Mouse (Mus musculus) embryonic facial prominence, embryonic 14.5 days (tissue): ENCODE measurements around the gene Hoxd9. TPM values are rescaled to one million over a fixed set of nuclear protein-coding genes. Genes with fewer than 3 reads are reported as not detected.

Source experiments
- ATAC-seq: fragments of 200-750 bp; cut with Nextera tagmentation; 2 replicates; pipeline ENCODE4 v1.8.0; 2017; ENCODE audit warnings: low read depth, moderate number of reproducible peaks, moderate TSS enrichment
- DNase-seq: peaks from one replicate; pipeline ENCODE4 v3.0.0-alpha.2; 2015; ENCODE audit warnings: low spot score
- H3K27ac ChIP-seq: fragments of 300-500 bp; sonication (generic); replicated peaks from 2 replicates; pipeline ENCODE4 v1.5.1; 2014; ENCODE audit warnings: low read depth, mild to moderate bottlenecking, low read length, moderate library complexity
- H3K27me3 ChIP-seq: fragments of 300-500 bp; sonication (generic); replicated peaks from 2 replicates; pipeline ENCODE4 v1.6.1; 2014; ENCODE audit warnings: low read length; ENCODE audit not compliant: control insufficient read depth, insufficient read depth
- H3K36me3 ChIP-seq: fragments of 300-500 bp; sonication (generic); 2 replicates; pipeline ENCODE4 v1.6.1; 2014; ENCODE audit warnings: low read length, mixed read lengths; ENCODE audit not compliant: control insufficient read depth, insufficient read depth
- H3K4me1 ChIP-seq: fragments of 300-500 bp; sonication (generic); 2 replicates; pipeline ENCODE4 v1.6.1; 2014; ENCODE audit warnings: antibody characterized with exemption, low read length; ENCODE audit not compliant: control insufficient read depth, insufficient read depth
- H3K4me2 ChIP-seq: fragments of 300-500 bp; sonication (generic); 2 replicates; pipeline ENCODE4 v1.6.1; 2014; ENCODE audit warnings: low read depth, mild to moderate bottlenecking, low read length, moderate library complexity, mixed read lengths
- H3K4me3 ChIP-seq: fragments of 300-500 bp; sonication (generic); 2 replicates; pipeline ENCODE4 v1.5.1; 2014; ENCODE audit warnings: low read depth, mild to moderate bottlenecking, low read length
- H3K9ac ChIP-seq: fragments of 300-500 bp; sonication (generic); 2 replicates; pipeline ENCODE4 v1.6.1; 2014; ENCODE audit warnings: low read depth, mild to moderate bottlenecking, low read length, moderate library complexity, mixed read lengths
- H3K9me3 ChIP-seq: fragments of 300-500 bp; sonication (generic); 2 replicates; pipeline ENCODE4 v1.6.1; 2016; ENCODE audit warnings: low read length; ENCODE audit not compliant: control insufficient read depth
- WGBS: fragments of 180-500 bp; shearing (Covaris S2); extraction: QIAGEN DNeasy Blood & Tissue Kit; methylation state at CpG from one replicate; pipeline ENCODE4 v1.1.7; 2014; 5-methylcytosine and 5-hydroxymethylcytosine counted together
- polyA plus RNA-seq: library from polyadenylated mRNA; unstranded; fragments of >200 nt; fragmentation: Nextera tagmentation; extraction: Ambion mirVana; gene quantifications from 2 replicates; pipeline ENCODE4 v1.2.1, GENCODE M21; 2014

Hoxd9 gene
- polyA plus RNA-seq, 1 experiment from 2014 or later: 2.0 TPM

- Histone ChIP-seq H3K9me3 (no peaks in the 10 kb centered on the region), H3K4me3 (0 out of 2 replicates have a peak overlapping the region, but pooled peaks have one; percentile 28), H3K4me1 (no peaks in the 10 kb centered on the region; the same call in 1 of the 2 replicates), H3K4me2 (peak overlapping the region; percentile 46; the same call in 1 of the 2 replicates), H3K9ac (no peak overlapping the region), H3K27me3 (peaks cover 97% of the 10 kb centered on the region), H3K36me3 (no peaks in the 10 kb centered on the region), H3K27ac (no peak overlapping the region)
- no peak for DNase-seq
- WGBS: 2% methylated on average over 6 of the region's 6 CpGs
- ATAC-seq: no peak
Observed at GRCm38 (mm10) chr2:74733765-74734164, 36.2 kb downstream of the Hoxd9 start.

DNA sequence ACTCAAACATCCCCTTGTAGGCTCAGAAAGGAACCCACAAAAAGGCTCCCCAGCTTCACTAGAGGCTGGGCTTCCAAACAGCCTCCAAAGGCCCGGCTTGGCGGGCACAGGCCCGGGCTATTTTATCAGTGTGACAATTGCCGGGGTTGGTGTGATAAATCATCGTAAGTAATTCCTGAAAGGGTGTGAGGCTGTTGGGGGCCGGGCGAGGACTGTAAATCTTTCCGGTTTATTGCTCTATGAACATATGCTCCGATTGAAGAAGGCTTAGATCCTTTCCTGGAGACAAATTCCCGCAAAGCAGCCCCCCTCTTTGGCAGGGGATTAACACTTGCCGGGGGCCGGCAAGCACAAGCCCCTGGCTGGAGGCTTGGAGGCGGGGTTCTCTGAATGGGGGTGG, 36.9 kb downstream of the Hoxd9 start:
- 1% methylated on average over 13 of the region's 13 CpGs for WGBS
- Histone ChIP-seq H3K27me3 (peaks cover 97% of the 10 kb centered on the region), H3K36me3 (no peaks in the 10 kb centered on the region), H3K4me1 (no peaks in the 10 kb centered on the region; the same call in 1 of the 2 replicates), H3K4me3 (no peak overlapping the region; the same call in none of the 2 replicates), H3K4me2 (peak overlapping the region; percentile 46; the same call in 1 of the 2 replicates), H3K9ac (no peak overlapping the region), H3K9me3 (no peaks in the 10 kb centered on the region), H3K27ac (peak overlapping the region; percentile 39; the same call in 1 of the 2 replicates)
- no peak for DNase-seq
- no peak for ATAC-seq

DNA sequence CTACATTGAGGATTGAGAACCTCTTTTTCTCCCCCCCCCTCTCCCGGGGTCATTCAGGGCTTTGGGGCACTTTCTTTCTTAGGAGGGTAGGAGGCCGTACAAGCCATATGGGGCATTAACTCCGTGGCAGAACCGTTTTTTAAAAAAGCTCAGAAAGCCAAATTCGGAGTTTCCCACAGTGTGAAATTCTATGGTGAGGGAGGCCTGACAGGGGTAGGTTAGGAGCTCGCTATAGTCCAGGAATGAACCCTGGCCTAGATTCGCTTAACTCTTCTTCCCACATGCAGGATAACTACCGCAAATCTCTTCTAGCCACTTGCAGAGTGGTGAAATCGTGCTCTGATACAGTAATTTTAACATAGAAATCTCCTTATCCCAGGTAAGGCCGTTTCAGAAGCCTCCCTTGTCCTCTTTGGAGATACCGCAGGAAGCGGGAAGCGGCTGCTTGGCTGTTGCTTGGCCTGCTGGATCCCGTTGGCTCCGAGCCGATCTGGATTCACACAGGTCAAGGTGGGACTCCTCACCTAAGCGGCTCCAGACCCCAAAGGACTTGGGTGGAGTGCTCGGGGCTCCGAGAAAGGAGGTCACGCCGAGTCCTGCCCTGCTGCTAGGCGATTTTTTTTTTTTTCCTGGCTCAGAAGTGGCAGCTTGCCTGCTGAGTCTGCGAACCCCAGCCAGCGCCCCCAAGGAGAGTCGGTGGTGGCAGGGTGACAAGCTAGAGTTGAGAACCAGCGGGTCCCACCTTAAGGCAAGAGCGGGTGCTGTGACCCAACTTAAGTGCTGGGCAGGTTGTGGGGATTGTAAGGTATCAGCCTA, 37.7 kb downstream of the Hoxd9 start:
- ATAC-seq (no peak), DNase-seq (no peak)
- Histone ChIP-seq H3K27me3 (peaks cover 98% of the 10 kb centered on the region), H3K9me3 (no peaks in the 10 kb centered on the region), H3K27ac (no peak overlapping the region; the same call in 1 of the 2 replicates), H3K4me1 (no peaks in the 10 kb centered on the region; the same call in 1 of the 2 replicates), H3K9ac (peak overlapping the region; percentile 42; the same call in 1 of the 2 replicates), H3K4me2 (peak overlapping the region; percentile 46), H3K4me3 (peak overlapping the region; percentile 29; the same call in 1 of the 2 replicates), H3K36me3 (no peaks in the 10 kb centered on the region)
- 3% methylated on average over 27 of the region's 27 CpGs for whole genome bisulfite sequencing

GRCm38 (mm10) chr2:74735851-74736687, 38.5 kb downstream of the Hoxd9 start:
- peak overlapping the region; percentile 42 for H3K9ac ChIP-seq
- H3K27me3 ChIP-seq: peaks cover 98% of the 10 kb centered on the region
- no peaks in the 10 kb centered on the region; the same call in 1 of the 2 replicates for H3K4me1 ChIP-seq
- ATAC-seq: no peak
- no peak overlapping the region; the same call in 1 of the 2 replicates for H3K27ac ChIP-seq
- peak overlapping the region; percentile 46 for H3K4me2 ChIP-seq
- peak overlapping the region; percentile 29 for H3K4me3 ChIP-seq
- no peak for DNase-seq
- no peaks in the 10 kb centered on the region for H3K9me3 ChIP-seq
- WGBS: 4% methylated on average over 33 of the region's 42 CpGs
- H3K36me3 ChIP-seq: no peaks in the 10 kb centered on the region

GRCm38 (mm10) chr2:74736688-74737577, 39.4 kb downstream of the Hoxd9 start:
- H3K27me3 ChIP-seq: peaks cover 97% of the 10 kb centered on the region
- no peaks in the 10 kb centered on the region; the same call in 1 of the 2 replicates for H3K4me1 ChIP-seq
- WGBS: 4% methylated on average over 15 of the region's 15 CpGs
- H3K9ac ChIP-seq: peak overlapping the region; percentile 42
- H3K27ac ChIP-seq: no peak overlapping the region; the same call in 1 of the 2 replicates
- no peak for DNase-seq
- peak overlapping the region; percentile 46 for H3K4me2 ChIP-seq
- ATAC-seq: no peak
- no peaks in the 10 kb centered on the region for H3K36me3 ChIP-seq
- H3K4me3 ChIP-seq: peak overlapping the region; percentile 29
- H3K9me3 ChIP-seq: no peaks in the 10 kb centered on the region

DNA sequence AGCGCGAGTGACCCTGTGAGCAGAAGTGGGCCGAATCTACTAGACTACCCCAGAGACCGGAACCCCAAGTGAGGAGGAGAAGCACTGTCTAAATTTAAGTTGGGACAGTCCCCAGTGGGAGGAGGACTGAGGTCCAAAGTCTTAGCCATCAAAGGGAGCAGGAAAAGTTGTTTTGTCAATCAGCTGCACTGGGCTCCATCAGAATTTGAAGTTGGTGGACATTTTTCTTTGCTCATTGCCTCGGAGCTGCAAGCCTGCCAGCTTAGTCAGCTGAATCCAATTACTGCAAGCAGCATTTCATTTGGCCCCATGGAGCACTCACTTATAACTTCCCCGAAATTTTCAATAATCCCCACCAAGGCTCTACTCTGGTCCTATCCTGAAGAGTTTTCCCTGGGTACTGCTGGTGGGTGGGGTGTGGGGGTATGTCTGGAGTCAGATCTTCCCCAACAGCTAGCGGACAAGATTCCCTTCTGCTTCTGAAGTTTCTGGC, 40.1 kb downstream of the Hoxd9 start:
- H3K9me3 ChIP-seq: no peaks in the 10 kb centered on the region
- no peak overlapping the region for H3K27ac ChIP-seq
- no peaks in the 10 kb centered on the region; the same call in 1 of the 2 replicates for H3K4me1 ChIP-seq
- 1% methylated on average over 7 of the region's 7 CpGs for WGBS
- ATAC-seq (no peak), DNase-seq (peak; percentile 61)
- peak overlapping the region; percentile 35; the same call in 1 of the 2 replicates for H3K4me2 ChIP-seq
- peaks cover 97% of the 10 kb centered on the region for H3K27me3 ChIP-seq
- peak overlapping the region; percentile 13; the same call in 1 of the 2 replicates for H3K4me3 ChIP-seq
- H3K9ac ChIP-seq: no peak overlapping the region
- H3K36me3 ChIP-seq: no peaks in the 10 kb centered on the region

- peaks cover 97% of the 10 kb centered on the region for H3K27me3 ChIP-seq
- no peaks in the 10 kb centered on the region for H3K9me3 ChIP-seq
- ATAC-seq (no peak), DNase-seq (no peak)
- H3K27ac ChIP-seq: no peak overlapping the region; the same call in 1 of the 2 replicates
- H3K9ac ChIP-seq: peak overlapping the region; percentile 8; the same call in 1 of the 2 replicates
- peak overlapping the region; percentile 35 for H3K4me2 ChIP-seq
- H3K4me1 ChIP-seq: no peaks in the 10 kb centered on the region; the same call in 1 of the 2 replicates
- no peaks in the 10 kb centered on the region for H3K36me3 ChIP-seq
- 5% methylated on average over 20 of the region's 20 CpGs for WGBS
- H3K4me3 ChIP-seq: peak overlapping the region; percentile 17; the same call in 1 of the 2 replicates
Observed at GRCm38 (mm10) chr2:74738623-74739475, 41.3 kb downstream of the Hoxd9 start.
